In genomic region chr11:121041212-121041611, GRCm38 (mm10) we compare ENCODE assay signal across 9 mouse cellular contexts. TPM values are rescaled to one million over a fixed set of nuclear protein-coding genes. Genes with fewer than 3 reads are reported as not detected.
DNase-seq lines count a peak whose midpoint lies in the region; ATAC-seq and TF ChIP-seq lines count a peak whose summit lies in the region.
"Had no signal": no experiment of that assay in that cellular context is flagged by ENCODE, and none has a peak within 500 bp of the region (broad histone marks: within the 10 kb centered on the region; RNA-seq: fewer than 3 reads in every experiment).

No protein-coding gene starts in this region.

- no peaks in the 10 kb centered on the region for H3K36me3 ChIP-seq in E14TG2a.4 (ENCODE audit: insufficient read depth, low read length)
- H3K36me3 ChIP-seq in lung, embryonic 16.5 days (ENCODE audit: control insufficient read depth, insufficient read depth, low read length): no peaks in the 10 kb centered on the region

- peak; percentile 69 for ATAC-seq in lung, embryonic 16.5 days (ENCODE audit: low read depth)

- peak overlapping the region; percentile 15; the same call in 1 of the 2 replicates for H3K9ac ChIP-seq in lung, embryonic 16.5 days (ENCODE audit: low read length)

- 7% methylated on average over 4 of the region's 4 CpGs for WGBS in lung, embryonic 16.5 days

- TF ChIP-seq CTCF in E14TG2a.4 (conservative IDR thresholded peaks at IDR 0.05; ENCODE audit: low read length): peak; percentile 80

- H3K27ac ChIP-seq in lung, embryonic 16.5 days (ENCODE audit: low read length): no peak overlapping the region
- H3K27ac ChIP-seq: macrophage had no signal

- peaks cover 20% of the 10 kb centered on the region for H3K27me3 ChIP-seq in E14TG2a.4 (ENCODE audit: insufficient read depth, low read length)
- H3K27me3 ChIP-seq in lung, embryonic 16.5 days (ENCODE audit: control insufficient read depth, insufficient read depth, low read depth, low read length): no peaks in the 10 kb centered on the region; the same call in 1 of the 2 replicates

- no peak overlapping the region for H3K4me2 ChIP-seq in lung, embryonic 16.5 days (ENCODE audit: low read depth, low read length)

- H3K4me3 ChIP-seq in E14TG2a.4 (replicated peaks; ENCODE audit: low read length): no peak overlapping the region
- no peak overlapping the region for H3K4me3 ChIP-seq in lung, embryonic 16.5 days (ENCODE audit: low read length)

- no peaks in the 10 kb centered on the region for H3K9me3 ChIP-seq in E14TG2a.4 (ENCODE audit: low read length)
- no peaks in the 10 kb centered on the region for H3K9me3 ChIP-seq in lung, embryonic 16.5 days (ENCODE audit: control insufficient read depth, low read length)

- DNase-seq in adrenal gland, postnatal 14 days: peak; percentile 94
- peak; percentile 80 for DNase-seq in embryo, embryonic 9.5 days (ENCODE audit: extremely low spot score)
- DNase-seq in heart, adult 8-10 months (ENCODE audit: low spot score): peak; percentile 80
- peak; percentile 86 for DNase-seq in layer of hippocampus, adult 11-12 months (ENCODE audit: low spot score)
- peak; percentile 89 for DNase-seq in right cerebral cortex, postnatal 14 days
- DNase-seq in urinary bladder, postnatal 14 days (ENCODE audit: low spot score): peak; percentile 92

- peaks cover 13% of the 10 kb centered on the region; the same call in 1 of the 2 replicates for H3K4me1 ChIP-seq in E14TG2a.4 (replicated peaks; ENCODE audit: low read depth, low read length)
- no peaks in the 10 kb centered on the region; the same call in 1 of the 2 replicates for H3K4me1 ChIP-seq in lung, embryonic 16.5 days (replicated peaks; ENCODE audit: control insufficient read depth, insufficient read depth, low read length)

RNA-seq across cellular contexts. Expression of gene Cd7, which starts 2.0 kb away (rescaled TPM):
- total RNA-seq in adrenal gland, postnatal 14 days (2021): 0.48 and 3.8 TPM in 2 replicates
- total RNA-seq in heart, adult 8-10 months (2022): under 1 TPM in 2 of 4 experiments, not detected in 2; 0.37 to 0.49 TPM
- polyA plus RNA-seq in lung, embryonic 16.5 days (2015; fragmentation: Nextera tagmentation; extraction: Ambion mirVana): 1.3 and 1.8 TPM in 2 replicates

RNA-seq across cellular contexts. Expression of gene Sectm1b, which starts 22.2 kb away (rescaled TPM):
- not detected in 2 replicates for total RNA-seq in adrenal gland, postnatal 14 days (2021)
- not detected for total RNA-seq in heart, adult 8-10 months (2022)
- 0.15 and 0.78 TPM in 2 replicates for polyA plus RNA-seq in lung, embryonic 16.5 days (2015; fragmentation: Nextera tagmentation; extraction: Ambion mirVana)
- polyA plus RNA-seq: macrophage had no signal

RNA-seq across cellular contexts. Expression of gene Sectm1a, which starts 39.8 kb away (rescaled TPM):
- not detected in 2 replicates for total RNA-seq in adrenal gland, postnatal 14 days (2021)
- total RNA-seq in heart, adult 8-10 months (2022): not detected
- polyA plus RNA-seq in lung, embryonic 16.5 days (2015; fragmentation: Nextera tagmentation; extraction: Ambion mirVana): 0.58 TPM in 1 of 2 replicates, not detected in the other
- polyA plus RNA-seq: macrophage had no signal

RNA-seq across cellular contexts. Expression of gene Csnk1d, which starts 50.1 kb away (rescaled TPM):
- total RNA-seq in adrenal gland, postnatal 14 days (2021): 124 and 135 TPM in 2 replicates
- 10 to 100 TPM; 52.1 to 61.2 (median 56.3) TPM for total RNA-seq in heart, adult 8-10 months (2022)
- polyA plus RNA-seq in lung, embryonic 16.5 days (2015; fragmentation: Nextera tagmentation; extraction: Ambion mirVana): 120 and 121 TPM in 2 replicates
